Mouse (Mus musculus) spleen, adult 2 months (tissue): Measurements from ENCODE around the gene Gramd4. TPM values are rescaled to one million over a fixed set of nuclear protein-coding genes. Genes with fewer than 3 reads are reported as not detected.
A peak's percentile ranks its signal among the peaks of the same experiment; 100 is the strongest.

Experiments
- DNase-seq, 2 experiments: peaks; one replicate each; pipeline versions ENCODE4 v3.0.0 to v3.0.0-alpha.2; 2012 to 2021; ENCODE audit warnings: low spot score in 2 of 2, low read depth in 1 of 2
- H3K27ac ChIP-seq: fragments of 200-500 bp; 2 replicates; pipeline ENCODE4 v1.5.1; 2012; ENCODE audit warnings: low read length, inconsistent platforms; ENCODE audit not compliant: insufficient read depth
- H3K27me3 ChIP-seq: fragments of 200-500 bp; 2 replicates; pipeline ENCODE4 v1.6.1; 2012; ENCODE audit warnings: mild to moderate bottlenecking, moderate library complexity, low read length, inconsistent platforms; ENCODE audit not compliant: control insufficient read depth, insufficient read depth
- H3K36me3 ChIP-seq: fragments of 200-500 bp; 2 replicates; pipeline ENCODE4 v1.6.1; 2012; ENCODE audit warnings: mild to moderate bottlenecking, low read length, inconsistent platforms; ENCODE audit not compliant: control insufficient read depth, insufficient read depth
- H3K4me1 ChIP-seq: fragments of 200-500 bp; 2 replicates; pipeline ENCODE4 v1.6.1; 2011; ENCODE audit warnings: inconsistent platforms; ENCODE audit not compliant: control insufficient read depth, insufficient read depth, insufficient read length
- H3K4me3 ChIP-seq: fragments of 200-500 bp; 2 replicates; pipeline ENCODE4 v1.5.1; 2011; ENCODE audit warnings: mild to moderate bottlenecking, inconsistent platforms; ENCODE audit not compliant: insufficient read depth, insufficient read length; ENCODE audit errors: extremely low read depth
- CTCF ChIP-seq: fragments of 200-500 bp; IDR thresholded peaks from 2 replicates; pipeline ENCODE4 v1.5.1; 2011; ENCODE audit warnings: mild to moderate bottlenecking, inconsistent platforms; ENCODE audit not compliant: insufficient read depth, insufficient read length, insufficient replicate concordance; ENCODE audit errors: extremely low read depth
- POLR2A ChIP-seq: fragments of 200-500 bp; IDR thresholded peaks from 2 replicates; pipeline ENCODE4 v1.6.1; 2011; ENCODE audit warnings: low read depth, low read length, inconsistent platforms
- WGBS: fragments of 180-500 bp; shearing (Covaris S2); methylation state at CpG from one replicate; pipeline ENCODE4 v1.1.7; 2018; 5-methylcytosine and 5-hydroxymethylcytosine counted together
- polyA plus RNA-seq: library from polyadenylated mRNA; depleted of rRNA; stranded (reverse); fragments of >200 nt; gene quantifications from 2 replicates; pipeline ENCODE4 v1.2.3, GENCODE M21; 2012; rRNA removed

The Gramd4 gene
- polyA plus RNA-seq, 1 experiment = 36.2 TPM

- H3K27ac ChIP-seq = peak within 1 kb of the TSS; percentile 96
- 5% methylated on average over 43 of the region's 43 CpGs for whole genome bisulfite sequencing
- H3K36me3 ChIP-seq = no peaks in the 10 kb centered on the region
- H3K27me3 ChIP-seq = no peaks in the 10 kb centered on the region
- peak; percentile 29; the same call in 1 of the 2 replicates for TF ChIP-seq CTCF
- TF ChIP-seq POLR2A = peak; percentile 29; the same call in 1 of the 2 replicates
- peaks cover 22% of the 10 kb centered on the region; the same call in 1 of the 2 replicates for H3K4me1 ChIP-seq
- H3K4me3 ChIP-seq = peak within 1 kb of the TSS; percentile 90
- DNase-seq = peak in 1 of 2 experiments; percentile 83
These were observed 128.4 kb downstream of the Gramd4 start, which contains the start of gene Cerk for GRCm38 (mm10) chr15:86185689-86186569. TSS of gene Cerk (minus strand) at chr15:86186141.

DNA sequence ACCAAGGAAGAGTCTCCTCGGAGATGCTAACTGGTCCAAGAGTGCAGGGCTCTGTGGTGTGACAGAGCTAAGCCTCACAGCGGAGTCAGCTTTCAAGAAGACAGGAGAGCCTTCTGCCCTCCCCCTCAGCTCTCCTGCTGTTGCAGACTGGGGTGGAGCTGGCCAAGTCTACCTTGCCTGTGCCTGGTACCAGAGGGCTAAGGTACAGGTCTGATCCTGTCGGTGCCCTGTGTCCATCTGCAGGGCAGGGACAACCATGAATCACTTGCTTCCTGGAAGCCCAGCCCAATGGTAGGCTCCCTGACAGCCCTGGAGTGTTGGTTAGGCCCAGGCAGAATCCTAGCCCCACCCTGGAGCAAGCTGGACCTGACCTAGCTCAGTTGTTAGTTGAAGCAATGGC is 129.2 kb downstream of the Gramd4 start:
- TF ChIP-seq POLR2A (no peak), CTCF (no peak)
- Histone ChIP-seq H3K27me3 (no peaks in the 10 kb centered on the region), H3K27ac (no peak overlapping the region; the same call in none of the 2 replicates), H3K4me3 (no peak overlapping the region), H3K4me1 (peaks cover 25% of the 10 kb centered on the region; the same call in 1 of the 2 replicates), H3K36me3 (no peaks in the 10 kb centered on the region)
- DNase-seq = no peak
- 79% methylated on average over 3 of the region's 3 CpGs for WGBS

Other genes starting within 250 kb of the Gramd4 start
- 21.8 and 24.3 TPM in 2 replicates for gene Cdpf1, start 246.0 kb upstream of the Gramd4 start, polyA plus RNA-seq
- gene Pkdrej, start 236.0 kb upstream of the Gramd4 start, polyA plus RNA-seq = 0.01 and 0.02 TPM in 2 replicates
- gene Ttc38, start 225.4 kb upstream of the Gramd4 start, polyA plus RNA-seq = 4.9 and 5.3 TPM in 2 replicates
- gene Gtse1, start 197.9 kb upstream of the Gramd4 start, polyA plus RNA-seq = 5.2 and 9.5 TPM in 2 replicates
- 20.7 and 29.3 TPM in 2 replicates for gene Trmu, start 178.4 kb upstream of the Gramd4 start, polyA plus RNA-seq
- gene Celsr1, start 23.9 kb upstream of the Gramd4 start, polyA plus RNA-seq = 7.4 and 7.9 TPM in 2 replicates
- gene Cerk, start 128.4 kb downstream of the Gramd4 start, polyA plus RNA-seq = 64.4 and 82.8 TPM in 2 replicates
- 28.1 and 32.3 TPM in 2 replicates for gene Tbc1d22a, start 156.8 kb downstream of the Gramd4 start, polyA plus RNA-seq